ENCODE assay signal across 11 mouse cellular contexts in the genomic region with DNA sequence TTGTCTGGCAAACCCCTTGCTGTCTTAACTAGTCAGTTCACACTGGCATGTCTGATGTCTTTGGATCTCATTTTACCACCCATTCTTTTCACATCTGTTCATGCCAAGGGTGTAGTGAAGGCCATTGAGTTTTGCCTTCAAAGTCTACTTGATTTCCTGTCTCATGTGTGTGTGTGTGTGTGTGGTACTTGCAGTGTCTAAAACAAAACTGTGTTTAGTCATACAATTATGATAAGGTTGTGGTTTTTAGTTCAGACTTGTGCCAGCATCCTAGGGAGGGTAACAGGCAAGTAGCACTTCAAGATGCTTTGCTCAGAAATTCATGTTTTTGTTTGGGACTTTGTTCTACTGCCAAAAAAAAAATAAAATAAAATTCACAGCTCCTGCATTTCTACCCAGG.
"Had no signal": no experiment of that assay in that cellular context is flagged by ENCODE, and none has a peak within 500 bp of the region (broad histone marks: within the 10 kb centered on the region; RNA-seq: fewer than 3 reads in every experiment).

No protein-coding gene starts in this region.

- DNase-seq: gastrocnemius, adult 2 months; gastrocnemius, postnatal 10 days; gastrocnemius, postnatal 25 days; heart, postnatal 10 days; heart, postnatal 4 days; kidney, adult 18-20 months; kidney, adult 8-10 months; kidney, postnatal 10 days; kidney, postnatal 25 days; kidney, postnatal 4 days; left cerebral cortex, postnatal 4 days had no signal
